Mouse (Mus musculus): ENCODE data around the gene Cd52. TPM values are rescaled to one million over a fixed set of nuclear protein-coding genes. Genes with fewer than 3 reads are reported as not detected.

Gene Cd52
- polyA plus RNA-seq, 1 experiment from 2014 or later: 20.3 TPM

- H3K36me3 ChIP-seq (ENCODE audit: control insufficient read depth, insufficient read depth, low read length): no peaks in the 10 kb centered on the region
- H3K4me1 ChIP-seq (replicated peaks; ENCODE audit: control insufficient read depth, insufficient read depth): no peaks in the 10 kb centered on the region
- TF ChIP-seq CTCF (IDR thresholded peaks at IDR 0.05; ENCODE audit: low read depth) (no peak), EP300 (optimal IDR thresholded peaks at IDR 0.05) (no peak)
- H3K4me3 ChIP-seq (ENCODE audit: low read depth, low read length): no peak overlapping the region
- no peak overlapping the region for H3K27ac ChIP-seq (replicated peaks)
- no peaks in the 10 kb centered on the region for H3K27me3 ChIP-seq (ENCODE audit: control insufficient read depth, insufficient read depth, low read length)
- H3K4me2 ChIP-seq (replicated peaks; ENCODE audit: low read depth): no peak overlapping the region
- no peak for DNase-seq (ENCODE audit: low spot score)
- 53% methylated on average over 5 of the region's 5 CpGs for WGBS
- H3K9me3 ChIP-seq (ENCODE audit: control insufficient read depth, low read length): no peaks in the 10 kb centered on the region
- no peak overlapping the region for H3K9ac ChIP-seq (ENCODE audit: low read length)
- ATAC-seq (ENCODE audit: low FRiP score, low TSS enrichment): no peak
These were observed 47.2 kb downstream of the Cd52 start for GRCm38 (mm10) chr4:134047648-134048047.

- no peaks in the 10 kb centered on the region for H3K4me1 ChIP-seq (replicated peaks; ENCODE audit: control insufficient read depth, insufficient read depth)
- H3K9me3 ChIP-seq (ENCODE audit: control insufficient read depth, low read length): no peaks in the 10 kb centered on the region
- no peak overlapping the region for H3K4me2 ChIP-seq (replicated peaks; ENCODE audit: low read depth)
- WGBS: 65% methylated on average over 2 of the region's 2 CpGs
- H3K27ac ChIP-seq (replicated peaks): no peak overlapping the region
- no peak overlapping the region for H3K9ac ChIP-seq (ENCODE audit: low read length)
- no peak for TF ChIP-seq CTCF (IDR thresholded peaks at IDR 0.05; ENCODE audit: low read depth)
- no peak for TF ChIP-seq EP300 (optimal IDR thresholded peaks at IDR 0.05)
- DNase-seq (ENCODE audit: low spot score) (no peak), ATAC-seq (ENCODE audit: low FRiP score, low TSS enrichment) (no peak)
- H3K4me3 ChIP-seq (ENCODE audit: low read depth, low read length): no peak overlapping the region
- no peaks in the 10 kb centered on the region for H3K36me3 ChIP-seq (ENCODE audit: control insufficient read depth, insufficient read depth, low read length)
- H3K27me3 ChIP-seq (ENCODE audit: control insufficient read depth, insufficient read depth, low read length): no peaks in the 10 kb centered on the region
These were observed 51.8 kb downstream of the Cd52 start for GRCm38 (mm10) chr4:134043041-134043440.

GRCm38 (mm10) chr4:134041317-134042123, 53.4 kb downstream of the Cd52 start:
- Histone ChIP-seq H3K4me3 (ENCODE audit: low read depth, low read length) (no peak overlapping the region), H3K4me2 (replicated peaks; ENCODE audit: low read depth) (no peak overlapping the region), H3K4me1 (replicated peaks; ENCODE audit: control insufficient read depth, insufficient read depth) (no peaks in the 10 kb centered on the region), H3K36me3 (ENCODE audit: control insufficient read depth, insufficient read depth, low read length) (no peaks in the 10 kb centered on the region), H3K9me3 (ENCODE audit: control insufficient read depth, low read length) (no peaks in the 10 kb centered on the region), H3K9ac (ENCODE audit: low read length) (no peak overlapping the region), H3K27me3 (ENCODE audit: control insufficient read depth, insufficient read depth, low read length) (no peaks in the 10 kb centered on the region), H3K27ac (replicated peaks) (no peak overlapping the region)
- no peak for TF ChIP-seq EP300 (optimal IDR thresholded peaks at IDR 0.05)
- no peak for TF ChIP-seq CTCF (IDR thresholded peaks at IDR 0.05; ENCODE audit: low read depth)
- DNase-seq (ENCODE audit: low spot score) (peak; percentile 49), ATAC-seq (ENCODE audit: low FRiP score, low TSS enrichment) (no peak)
- WGBS: 37% methylated on average over 9 of the region's 9 CpGs

- no peak overlapping the region for H3K4me2 ChIP-seq (replicated peaks; ENCODE audit: low read depth)
- no peaks in the 10 kb centered on the region for H3K4me1 ChIP-seq (replicated peaks; ENCODE audit: control insufficient read depth, insufficient read depth)
- no peaks in the 10 kb centered on the region for H3K9me3 ChIP-seq (ENCODE audit: control insufficient read depth, low read length)
- DNase-seq (ENCODE audit: low spot score) (peak; percentile 87), ATAC-seq (ENCODE audit: low FRiP score, low TSS enrichment) (peak; percentile 64)
- no peaks in the 10 kb centered on the region for H3K36me3 ChIP-seq (ENCODE audit: control insufficient read depth, insufficient read depth, low read length)
- no peak overlapping the region for H3K9ac ChIP-seq (ENCODE audit: low read length)
- 4% methylated on average over 16 of the region's 16 CpGs for WGBS
- no peak overlapping the region for H3K4me3 ChIP-seq (ENCODE audit: low read depth, low read length)
- H3K27me3 ChIP-seq (ENCODE audit: control insufficient read depth, insufficient read depth, low read length): no peaks in the 10 kb centered on the region
- TF ChIP-seq EP300 (optimal IDR thresholded peaks at IDR 0.05): no peak
- TF ChIP-seq CTCF (IDR thresholded peaks at IDR 0.05; ENCODE audit: low read depth): peak; percentile 98
- no peak overlapping the region for H3K27ac ChIP-seq (replicated peaks)
These were observed 58.9 kb downstream of the Cd52 start for GRCm38 (mm10) chr4:134035953-134036352.

Other genes with a start within 250 kb of the Cd52 start
- gene Rps6ka1, start 207.3 kb downstream of the Cd52 start, polyA plus RNA-seq (2015; fragmentation: Nextera tagmentation; extraction: Ambion mirVana): 45.5 and 46.0 TPM in 2 replicates
- gene Hmgn2, start 126.4 kb downstream of the Cd52 start, polyA plus RNA-seq (2015; fragmentation: Nextera tagmentation; extraction: Ambion mirVana): 762 and 782 TPM in 2 replicates
- gene Dhdds, start 94.2 kb downstream of the Cd52 start, polyA plus RNA-seq (2015; fragmentation: Nextera tagmentation; extraction: Ambion mirVana): 23.1 TPM in 2 replicates
- gene Lin28a, start 76.2 kb downstream of the Cd52 start, polyA plus RNA-seq (2015; fragmentation: Nextera tagmentation; extraction: Ambion mirVana): not detected in 2 replicates
- gene Zfp683, start 41.2 kb downstream of the Cd52 start, polyA plus RNA-seq (2015; fragmentation: Nextera tagmentation; extraction: Ambion mirVana): not detected in 2 replicates
- 15.6 and 21.6 TPM in 2 replicates for gene Crybg2, start 34.3 kb downstream of the Cd52 start, polyA plus RNA-seq (2015; fragmentation: Nextera tagmentation; extraction: Ambion mirVana)
- gene Ubxn11, start 7.5 kb upstream of the Cd52 start, polyA plus RNA-seq (2015; fragmentation: Nextera tagmentation; extraction: Ambion mirVana): 1.3 TPM in 2 replicates
- 522 and 533 TPM in 2 replicates for gene Sh3bgrl3, start 33.7 kb upstream of the Cd52 start, polyA plus RNA-seq (2015; fragmentation: Nextera tagmentation; extraction: Ambion mirVana)
- gene Cep85, start 92.0 kb upstream of the Cd52 start, polyA plus RNA-seq (2015; fragmentation: Nextera tagmentation; extraction: Ambion mirVana): 87.6 and 102 TPM in 2 replicates
- gene Gm7534, start 107.9 kb upstream of the Cd52 start, polyA plus RNA-seq (2015; fragmentation: Nextera tagmentation; extraction: Ambion mirVana): not detected in 2 replicates
- 0.11 and 0.19 TPM in 2 replicates for gene Catsper4, start 132.3 kb upstream of the Cd52 start, polyA plus RNA-seq (2015; fragmentation: Nextera tagmentation; extraction: Ambion mirVana)
- 9.4 and 9.5 TPM in 2 replicates for gene Cnksr1, start 143.3 kb upstream of the Cd52 start, polyA plus RNA-seq (2015; fragmentation: Nextera tagmentation; extraction: Ambion mirVana)
- gene E130218I03Rik, start 148.6 kb upstream of the Cd52 start, polyA plus RNA-seq (2015; fragmentation: Nextera tagmentation; extraction: Ambion mirVana): 0.21 and 0.31 TPM in 2 replicates
- gene Zfp593, start 150.5 kb upstream of the Cd52 start, polyA plus RNA-seq (2015; fragmentation: Nextera tagmentation; extraction: Ambion mirVana): 12.1 and 12.6 TPM in 2 replicates
- not detected in 2 replicates for gene Gm30191, start 151.9 kb upstream of the Cd52 start, polyA plus RNA-seq (2015; fragmentation: Nextera tagmentation; extraction: Ambion mirVana)
- 3.7 and 4.2 TPM in 2 replicates for gene Grrp1, start 159.0 kb upstream of the Cd52 start, polyA plus RNA-seq (2015; fragmentation: Nextera tagmentation; extraction: Ambion mirVana)
- 8.3 and 8.4 TPM in 2 replicates for gene Pdik1l, start 192.8 kb upstream of the Cd52 start, polyA plus RNA-seq (2015; fragmentation: Nextera tagmentation; extraction: Ambion mirVana)
- gene Trim63, start 220.0 kb upstream of the Cd52 start, polyA plus RNA-seq (2015; fragmentation: Nextera tagmentation; extraction: Ambion mirVana): 0.07 and 0.13 TPM in 2 replicates
- gene Slc30a2, start 248.1 kb upstream of the Cd52 start, polyA plus RNA-seq (2015; fragmentation: Nextera tagmentation; extraction: Ambion mirVana): 0.06 and 0.07 TPM in 2 replicates

Data from stomach, postnatal 0 days (tissue).